Mouse (Mus musculus): Measurements from ENCODE around the gene Dnmt3a. TPM values are rescaled to one million over a fixed set of nuclear protein-coding genes. Genes with fewer than 3 reads are reported as not detected.

Dnmt3a gene
- polyA plus RNA-seq, 1 experiment from 2014 or later, result 83.1 TPM

DNA sequence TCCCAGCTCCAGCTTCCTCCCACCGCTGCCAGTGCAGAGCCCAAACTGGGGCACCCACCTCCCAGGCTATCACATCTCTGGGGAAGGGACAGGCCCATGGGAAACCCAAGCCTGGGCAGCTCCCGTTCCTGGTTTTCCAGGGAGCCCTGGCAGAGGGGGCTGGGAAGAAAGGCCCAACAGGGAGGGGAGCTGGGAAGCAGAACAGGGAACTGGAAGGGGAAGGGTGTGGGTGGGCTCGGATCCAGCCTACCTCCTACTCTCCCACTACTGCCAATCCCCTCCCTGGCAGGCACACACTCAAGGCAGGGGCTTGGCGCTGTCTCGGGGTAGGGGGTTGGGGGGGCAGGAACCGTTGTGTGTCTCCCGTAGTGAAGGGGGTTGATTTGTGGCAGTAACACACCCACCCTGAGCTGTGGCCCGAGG lies 28.1 kb downstream of the Dnmt3a start:
- WGBS, result 2% methylated on average over 8 of the region's 8 CpGs
- no peaks in the 10 kb centered on the region for H3K27me3 ChIP-seq (ENCODE audit: control insufficient read depth, insufficient read depth, low read length)
- H3K4me2 ChIP-seq (replicated peaks; ENCODE audit: low read depth, low read length), result peak overlapping the region; percentile 43
- H3K27ac ChIP-seq (ENCODE audit: low read length), result peak overlapping the region; percentile 91
- H3K36me3 ChIP-seq (ENCODE audit: control insufficient read depth, insufficient read depth, low read length), result peaks cover 37% of the 10 kb centered on the region
- ATAC-seq (ENCODE audit: insufficient number of reproducible peaks, insufficient read depth, low FRiP score, low read depth), result peak; percentile 77
- peak overlapping the region; percentile 10 for H3K4me3 ChIP-seq (ENCODE audit: low read depth, low read length)
- no peaks in the 10 kb centered on the region for H3K9me3 ChIP-seq (ENCODE audit: control insufficient read depth, low read depth, low read length)
- peaks cover 36% of the 10 kb centered on the region for H3K4me1 ChIP-seq (ENCODE audit: control insufficient read depth, insufficient read depth, low read length)
- H3K9ac ChIP-seq (replicated peaks; ENCODE audit: low read depth, low read length), result no peak overlapping the region; the same call in 1 of the 2 replicates

DNA sequence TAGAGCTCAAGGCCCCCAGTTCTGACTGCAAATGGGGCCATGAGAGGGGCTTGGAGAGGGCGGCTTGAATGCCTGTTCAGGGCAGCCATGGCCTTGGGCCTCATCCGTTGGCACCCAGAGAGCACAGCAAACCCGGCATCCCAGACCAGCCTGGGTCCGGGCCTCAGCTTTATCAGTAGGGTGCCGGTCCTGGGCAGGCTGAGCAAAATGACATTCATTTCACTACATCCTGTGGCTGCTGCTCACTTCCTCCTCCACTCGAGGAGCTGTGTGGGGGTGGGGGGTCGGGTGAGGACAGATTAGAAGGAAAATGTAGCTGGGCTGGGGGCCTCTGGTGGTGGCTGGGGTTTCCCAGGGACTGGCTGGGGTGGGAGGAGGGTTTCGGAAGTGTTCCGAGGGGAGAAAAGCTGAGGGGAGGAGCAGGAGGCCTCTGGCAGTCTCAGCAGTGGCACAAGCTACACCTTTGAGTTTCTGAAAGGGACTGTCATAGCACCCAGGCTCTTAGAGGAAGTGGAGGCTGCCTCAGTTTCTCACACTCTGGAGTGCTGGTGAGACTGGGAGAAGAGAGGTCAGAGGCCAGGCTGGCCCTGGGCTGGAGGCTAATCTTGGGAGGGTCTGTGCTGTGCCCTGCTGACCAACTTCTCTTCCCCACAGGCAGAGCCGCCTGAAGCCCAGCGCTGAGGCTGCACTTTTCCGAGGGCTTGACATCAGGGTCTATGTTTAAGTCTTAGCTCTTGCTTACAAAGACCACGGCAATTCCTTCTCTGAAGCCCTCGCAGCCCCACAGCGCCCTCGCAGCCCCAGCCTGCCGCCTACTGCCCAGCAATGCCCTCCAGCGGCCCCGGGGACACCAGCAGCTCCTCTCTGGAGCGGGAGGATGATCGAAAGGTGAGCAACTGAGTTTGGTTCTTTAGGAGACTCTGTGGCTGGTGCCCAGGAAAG lies 28.8 kb downstream of the Dnmt3a start:
- H3K4me3 ChIP-seq (ENCODE audit: low read depth, low read length), result peak overlapping the region; percentile 10; the same call in 1 of the 2 replicates
- H3K27ac ChIP-seq (ENCODE audit: low read length), result peak overlapping the region; percentile 91
- no peaks in the 10 kb centered on the region for H3K9me3 ChIP-seq (ENCODE audit: control insufficient read depth, low read depth, low read length)
- ATAC-seq (ENCODE audit: insufficient number of reproducible peaks, insufficient read depth, low FRiP score, low read depth), result peak; percentile 43; the same call in 1 of the 2 replicates
- H3K36me3 ChIP-seq (ENCODE audit: control insufficient read depth, insufficient read depth, low read length), result peaks cover 42% of the 10 kb centered on the region
- peaks cover 36% of the 10 kb centered on the region for H3K4me1 ChIP-seq (ENCODE audit: control insufficient read depth, insufficient read depth, low read length)
- 12% methylated on average over 21 of the region's 21 CpGs for whole genome bisulfite sequencing
- no peaks in the 10 kb centered on the region for H3K27me3 ChIP-seq (ENCODE audit: control insufficient read depth, insufficient read depth, low read length)
- H3K4me2 ChIP-seq (replicated peaks; ENCODE audit: low read depth, low read length), result peak overlapping the region; percentile 43
- no peak overlapping the region; the same call in 1 of the 2 replicates for H3K9ac ChIP-seq (replicated peaks; ENCODE audit: low read depth, low read length)

DNA sequence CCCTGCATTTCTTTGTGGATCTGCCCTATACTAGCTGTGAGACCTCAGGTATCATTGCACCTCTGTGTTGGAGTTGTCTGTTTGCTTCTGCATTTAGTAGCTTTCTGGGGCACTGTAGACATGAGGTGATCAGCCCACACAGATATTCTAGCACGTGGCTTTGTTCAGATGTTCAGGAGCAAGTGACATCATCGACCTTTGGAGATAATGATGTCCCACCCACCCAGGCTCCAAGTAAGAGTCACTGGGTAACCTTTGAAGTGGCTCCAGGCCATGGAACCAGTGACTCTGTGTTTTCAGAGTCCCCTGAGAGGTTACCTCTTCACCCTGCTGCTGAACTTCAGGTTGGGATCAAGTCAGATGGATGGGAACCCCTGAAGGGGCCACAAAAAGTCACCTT lies 29.8 kb downstream of the Dnmt3a start:
- Histone ChIP-seq H3K36me3 (ENCODE audit: control insufficient read depth, insufficient read depth, low read length) (peaks cover 51% of the 10 kb centered on the region), H3K4me3 (ENCODE audit: low read depth, low read length) (no peak overlapping the region), H3K27me3 (ENCODE audit: control insufficient read depth, insufficient read depth, low read length) (no peaks in the 10 kb centered on the region), H3K9ac (replicated peaks; ENCODE audit: low read depth, low read length) (no peak overlapping the region), H3K9me3 (ENCODE audit: control insufficient read depth, low read depth, low read length) (no peaks in the 10 kb centered on the region), H3K4me1 (ENCODE audit: control insufficient read depth, insufficient read depth, low read length) (peaks cover 36% of the 10 kb centered on the region), H3K27ac (ENCODE audit: low read length) (no peak overlapping the region), H3K4me2 (replicated peaks; ENCODE audit: low read depth, low read length) (no peak overlapping the region)
- WGBS, result 68% methylated on average over 2 of the region's 2 CpGs
- ATAC-seq (ENCODE audit: insufficient number of reproducible peaks, insufficient read depth, low FRiP score, low read depth), result no peak

DNA sequence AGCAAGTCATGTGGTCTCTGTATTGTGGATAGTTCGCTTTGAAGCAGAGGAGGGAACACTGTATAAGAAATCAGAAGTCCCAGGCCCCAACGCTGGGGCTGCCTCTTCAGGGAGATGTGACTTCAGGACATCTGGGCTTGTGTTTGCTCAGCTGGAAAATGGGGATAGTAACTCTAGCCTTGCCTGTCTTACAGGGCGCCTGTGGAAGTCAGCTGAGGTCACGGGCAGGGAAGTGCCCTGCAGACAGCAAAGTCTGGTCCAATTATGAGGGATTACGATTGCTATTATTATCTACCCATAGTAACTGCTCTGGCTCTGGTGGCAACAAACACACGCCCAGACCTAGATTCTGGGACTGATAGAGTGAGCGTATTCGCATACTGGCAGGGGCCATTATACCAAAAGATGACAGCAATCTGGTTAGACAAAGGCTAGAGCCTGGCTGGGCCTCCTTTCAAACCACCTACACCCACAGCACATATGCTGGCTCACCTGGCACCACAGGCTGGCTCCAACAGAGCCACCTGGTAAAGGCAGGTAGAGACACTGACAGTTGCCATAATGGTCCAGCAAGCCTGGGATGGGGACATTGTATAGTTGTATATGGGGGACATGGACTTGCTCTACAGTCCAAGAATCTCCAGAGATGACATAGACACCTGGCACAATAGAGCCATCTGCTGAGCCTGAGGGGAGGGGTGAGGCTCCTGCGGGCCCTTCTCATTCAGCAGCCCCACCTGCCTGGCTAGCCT lies 31.4 kb downstream of the Dnmt3a start:
- Histone ChIP-seq H3K4me3 (ENCODE audit: low read depth, low read length) (no peak overlapping the region), H3K27me3 (ENCODE audit: control insufficient read depth, insufficient read depth, low read length) (no peaks in the 10 kb centered on the region), H3K9ac (replicated peaks; ENCODE audit: low read depth, low read length) (no peak overlapping the region), H3K4me2 (replicated peaks; ENCODE audit: low read depth, low read length) (no peak overlapping the region), H3K4me1 (ENCODE audit: control insufficient read depth, insufficient read depth, low read length) (peaks cover 42% of the 10 kb centered on the region), H3K9me3 (ENCODE audit: control insufficient read depth, low read depth, low read length) (no peaks in the 10 kb centered on the region), H3K27ac (ENCODE audit: low read length) (no peak overlapping the region), H3K36me3 (ENCODE audit: control insufficient read depth, insufficient read depth, low read length) (peaks cover 66% of the 10 kb centered on the region)
- 73% methylated on average over 9 of the region's 9 CpGs for WGBS
- no peak for ATAC-seq (ENCODE audit: insufficient number of reproducible peaks, insufficient read depth, low FRiP score, low read depth)

DNA sequence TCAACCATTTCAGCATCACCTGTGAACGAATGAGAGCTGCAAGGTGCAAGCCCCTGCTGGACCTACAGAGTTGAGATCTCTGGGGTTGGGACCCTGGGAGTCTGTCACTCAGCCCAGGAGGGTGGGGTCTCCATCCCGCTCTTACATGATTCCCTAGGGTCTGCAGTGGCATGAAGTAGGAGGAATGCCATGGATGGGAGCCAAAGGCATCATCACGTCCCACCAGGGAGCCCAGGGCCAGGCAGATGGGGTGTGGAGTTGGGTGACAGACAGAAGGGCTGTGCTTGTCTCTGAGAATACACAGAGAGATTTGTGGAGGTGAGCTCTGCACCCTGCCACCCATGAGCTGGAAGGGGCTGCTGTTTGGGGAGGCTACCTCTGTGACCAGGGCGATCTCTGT lies 32.2 kb downstream of the Dnmt3a start:
- WGBS, result 82% methylated on average over 4 of the region's 4 CpGs
- H3K4me2 ChIP-seq (replicated peaks; ENCODE audit: low read depth, low read length), result no peak overlapping the region
- H3K27ac ChIP-seq (ENCODE audit: low read length), result no peak overlapping the region
- no peak for ATAC-seq (ENCODE audit: insufficient number of reproducible peaks, insufficient read depth, low FRiP score, low read depth)
- H3K36me3 ChIP-seq (ENCODE audit: control insufficient read depth, insufficient read depth, low read length), result peaks cover 68% of the 10 kb centered on the region
- H3K27me3 ChIP-seq (ENCODE audit: control insufficient read depth, insufficient read depth, low read length), result no peaks in the 10 kb centered on the region
- peaks cover 38% of the 10 kb centered on the region for H3K4me1 ChIP-seq (ENCODE audit: control insufficient read depth, insufficient read depth, low read length)
- no peak overlapping the region for H3K4me3 ChIP-seq (ENCODE audit: low read depth, low read length)
- no peaks in the 10 kb centered on the region for H3K9me3 ChIP-seq (ENCODE audit: control insufficient read depth, low read depth, low read length)
- no peak overlapping the region for H3K9ac ChIP-seq (replicated peaks; ENCODE audit: low read depth, low read length)

DNA sequence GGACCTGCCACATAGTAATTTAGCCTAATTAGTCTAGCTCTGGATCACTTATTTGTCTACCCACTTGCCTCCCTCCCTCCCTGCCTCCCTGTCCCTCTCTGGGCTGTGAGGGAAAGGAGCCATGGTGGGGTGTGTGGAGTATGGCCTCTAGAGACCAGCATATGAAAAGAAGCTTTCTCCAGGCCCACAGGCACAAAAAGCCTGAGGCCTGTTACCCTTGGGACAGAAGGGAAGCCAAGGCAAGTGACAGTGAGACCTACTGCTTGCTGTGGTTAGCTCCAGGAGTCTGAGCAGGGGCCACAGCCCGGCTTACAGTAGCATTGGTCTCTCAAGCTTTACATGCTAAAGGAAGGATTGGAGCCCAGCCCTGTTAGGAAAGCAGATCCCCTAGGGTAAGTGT lies 33.9 kb downstream of the Dnmt3a start:
- no peak overlapping the region for H3K9ac ChIP-seq (replicated peaks; ENCODE audit: low read depth, low read length)
- ATAC-seq (ENCODE audit: insufficient number of reproducible peaks, insufficient read depth, low FRiP score, low read depth), result no peak
- no peak overlapping the region for H3K27ac ChIP-seq (ENCODE audit: low read length)
- H3K9me3 ChIP-seq (ENCODE audit: control insufficient read depth, low read depth, low read length), result no peaks in the 10 kb centered on the region
- 100% methylated on average over 1 of the region's 1 CpGs for WGBS
- H3K4me2 ChIP-seq (replicated peaks; ENCODE audit: low read depth, low read length), result no peak overlapping the region
- H3K27me3 ChIP-seq (ENCODE audit: control insufficient read depth, insufficient read depth, low read length), result no peaks in the 10 kb centered on the region
- peaks cover 34% of the 10 kb centered on the region for H3K4me1 ChIP-seq (ENCODE audit: control insufficient read depth, insufficient read depth, low read length)
- no peak overlapping the region for H3K4me3 ChIP-seq (ENCODE audit: low read depth, low read length)
- peaks cover 76% of the 10 kb centered on the region for H3K36me3 ChIP-seq (ENCODE audit: control insufficient read depth, insufficient read depth, low read length)

DNA sequence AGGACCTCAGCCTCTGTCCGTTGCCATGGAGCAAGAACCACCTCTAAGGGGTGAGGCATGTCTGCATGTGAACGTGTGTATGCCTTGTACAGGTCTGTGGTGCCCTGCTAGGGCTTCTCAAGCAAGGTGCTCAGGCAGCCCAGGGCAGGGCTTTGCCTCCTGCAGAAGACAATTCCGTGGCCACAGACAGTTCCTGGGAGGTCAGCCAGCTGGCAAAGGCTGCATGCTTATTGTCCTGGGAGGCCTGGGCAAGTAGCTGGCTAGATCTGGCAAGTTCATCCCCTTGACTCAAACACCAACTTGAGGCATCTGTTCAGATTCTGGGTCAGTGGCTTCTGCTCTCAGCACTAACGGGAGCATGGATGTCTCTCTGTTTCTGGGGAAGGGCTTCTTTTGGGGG lies 35.3 kb downstream of the Dnmt3a start:
- H3K27ac ChIP-seq (ENCODE audit: low read length), result peak overlapping the region; percentile 18; the same call in 1 of the 2 replicates
- no peak overlapping the region for H3K4me3 ChIP-seq (ENCODE audit: low read depth, low read length)
- no peaks in the 10 kb centered on the region for H3K9me3 ChIP-seq (ENCODE audit: control insufficient read depth, low read depth, low read length)
- no peak for ATAC-seq (ENCODE audit: insufficient number of reproducible peaks, insufficient read depth, low FRiP score, low read depth)
- no peaks in the 10 kb centered on the region for H3K27me3 ChIP-seq (ENCODE audit: control insufficient read depth, insufficient read depth, low read length)
- H3K36me3 ChIP-seq (ENCODE audit: control insufficient read depth, insufficient read depth, low read length), result peaks cover 80% of the 10 kb centered on the region
- H3K4me2 ChIP-seq (replicated peaks; ENCODE audit: low read depth, low read length), result no peak overlapping the region
- whole genome bisulfite sequencing, result 55% methylated on average over 4 of the region's 4 CpGs
- H3K9ac ChIP-seq (replicated peaks; ENCODE audit: low read depth, low read length), result no peak overlapping the region
- H3K4me1 ChIP-seq (ENCODE audit: control insufficient read depth, insufficient read depth, low read length), result peaks cover 30% of the 10 kb centered on the region

DNA sequence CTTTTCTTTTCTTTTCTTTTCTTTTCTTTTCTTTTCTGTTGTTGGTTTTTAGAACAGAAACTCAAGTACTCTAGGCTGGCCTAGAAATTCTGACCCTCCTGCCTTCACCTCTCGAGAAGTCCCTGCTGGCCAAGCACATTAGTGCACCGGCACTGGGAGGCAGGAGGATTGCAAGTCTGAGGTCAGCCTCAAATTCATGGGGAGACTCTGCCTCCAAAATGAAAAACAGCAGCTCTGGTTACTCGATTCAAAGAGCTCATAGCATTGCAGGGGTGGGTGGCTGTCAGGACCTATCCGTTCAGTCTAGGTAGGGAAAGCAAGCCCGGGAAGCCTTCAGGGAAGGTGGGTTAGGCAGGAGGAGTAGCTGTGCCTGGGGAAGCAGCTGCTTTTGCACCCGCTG lies 37.0 kb downstream of the Dnmt3a start:
- H3K9me3 ChIP-seq (ENCODE audit: control insufficient read depth, low read depth, low read length), result no peaks in the 10 kb centered on the region
- H3K36me3 ChIP-seq (ENCODE audit: control insufficient read depth, insufficient read depth, low read length), result peaks cover 66% of the 10 kb centered on the region
- no peak overlapping the region for H3K9ac ChIP-seq (replicated peaks; ENCODE audit: low read depth, low read length)
- H3K4me3 ChIP-seq (ENCODE audit: low read depth, low read length), result no peak overlapping the region
- WGBS, result 29% methylated on average over 6 of the region's 6 CpGs
- H3K4me2 ChIP-seq (replicated peaks; ENCODE audit: low read depth, low read length), result no peak overlapping the region
- no peaks in the 10 kb centered on the region for H3K27me3 ChIP-seq (ENCODE audit: control insufficient read depth, insufficient read depth, low read length)
- ATAC-seq (ENCODE audit: insufficient number of reproducible peaks, insufficient read depth, low FRiP score, low read depth), result no peak
- peaks cover 30% of the 10 kb centered on the region for H3K4me1 ChIP-seq (ENCODE audit: control insufficient read depth, insufficient read depth, low read length)
- peak overlapping the region; percentile 80 for H3K27ac ChIP-seq (ENCODE audit: low read length)

All from stomach, embryonic 14.5 days (tissue).